Mouse (Mus musculus) fibroblast of lung, adult 2 months (primary cell): ENCODE measurements around the gene Rab29.
A peak's percentile ranks its signal among the peaks of the same experiment; 100 is the strongest.
"Not testable (repeated sequence)": the region's sequence is repeated elsewhere in the genome, so short reads cannot be mapped to it uniquely, and the experiment has no call there.

ENCODE experiments used
- DNase-seq: peaks from one replicate; pipeline ENCODE4 v3.0.0-alpha.2; 2011; ENCODE audit warnings: low read depth

Rab29 gene

DNA sequence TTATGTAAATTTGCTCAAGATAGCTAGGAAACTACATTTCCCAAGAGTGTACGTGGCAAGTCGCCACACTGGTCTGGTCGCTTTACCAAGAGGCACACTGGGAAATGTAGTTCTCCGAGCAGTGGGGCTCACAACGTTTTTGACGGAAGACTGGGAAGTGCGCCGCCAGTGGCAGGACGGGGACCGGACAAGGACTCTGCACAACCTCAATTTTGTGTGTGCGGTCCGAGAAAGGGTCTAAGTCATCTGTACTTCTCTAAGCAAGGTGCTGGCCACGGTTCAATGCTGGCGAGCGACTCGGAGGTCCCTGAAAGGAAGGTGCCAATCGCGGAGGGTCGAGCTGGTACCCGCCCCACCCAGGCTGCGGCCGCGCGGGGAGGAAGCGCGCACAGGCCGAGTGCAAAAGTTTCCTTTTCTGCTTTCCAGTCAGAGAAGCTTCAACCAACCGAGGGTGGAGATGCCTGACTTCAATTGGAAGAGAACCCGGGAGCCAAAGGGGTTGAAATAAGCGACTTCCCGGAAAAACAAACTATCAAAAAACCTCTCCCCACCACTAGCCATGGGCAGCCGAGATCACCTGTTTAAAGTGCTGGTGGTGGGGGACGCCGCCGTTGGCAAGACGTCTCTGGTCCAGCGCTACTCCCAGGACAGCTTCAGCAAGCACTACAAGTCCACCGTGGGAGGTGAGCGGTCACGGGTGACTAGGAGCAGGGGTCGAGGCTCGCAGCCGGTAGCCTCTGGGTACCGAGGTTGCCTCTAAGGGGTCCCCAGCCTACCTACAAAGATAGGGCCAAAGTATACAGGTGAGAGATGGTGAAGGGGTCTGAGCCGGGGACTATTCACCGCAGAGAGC, at the start of gene Rab29:
Gene Rab29, plus strand, starts transcription at position 132 of the 853 bp plus-strand sequence.
- peak; percentile 92 for DNase-seq

DNA sequence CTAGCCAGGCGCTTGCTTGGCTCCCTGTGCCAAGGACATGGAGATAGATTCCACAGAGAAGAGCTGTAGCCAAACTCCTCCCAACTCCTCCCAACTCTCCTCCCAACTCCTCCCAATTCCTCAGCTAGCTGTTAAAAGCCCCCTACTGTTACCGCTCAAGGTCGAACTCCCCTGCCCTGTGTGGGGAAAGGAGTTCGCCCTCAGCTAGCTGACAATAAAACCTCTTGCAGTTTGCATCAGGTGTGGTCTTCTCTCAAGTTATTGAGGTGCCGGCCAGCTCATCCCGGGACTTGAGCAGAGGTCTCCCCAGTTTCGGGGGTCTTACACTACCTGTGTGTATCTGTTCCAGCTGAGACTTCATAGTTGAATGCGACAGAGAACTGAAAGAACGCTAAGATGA, 46.7 kb upstream of the Rab29 start:
- not testable (repeated sequence) for DNase-seq

DNA sequence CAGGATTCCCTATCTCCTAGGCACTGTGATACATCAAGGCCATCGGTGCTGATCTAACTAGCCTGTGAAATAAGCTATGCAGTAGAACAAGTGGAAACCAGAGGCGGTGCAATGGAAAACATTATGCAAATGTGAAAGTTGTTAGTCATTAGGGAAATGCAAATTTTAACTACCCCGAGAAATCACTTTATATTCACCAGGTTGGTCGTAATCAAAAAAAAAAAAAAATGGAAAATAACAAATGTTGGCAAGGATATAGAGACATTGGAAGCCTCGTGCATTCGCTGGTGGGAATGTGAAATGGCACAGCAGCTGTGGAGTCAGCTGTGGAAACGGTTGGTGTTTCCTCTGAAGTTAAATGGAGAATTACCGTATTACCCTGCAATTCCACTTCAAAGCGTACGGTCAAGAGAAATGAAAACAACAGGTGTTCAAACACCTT, 46.1 kb upstream of the Rab29 start:
- DNase-seq: no peak

DNA sequence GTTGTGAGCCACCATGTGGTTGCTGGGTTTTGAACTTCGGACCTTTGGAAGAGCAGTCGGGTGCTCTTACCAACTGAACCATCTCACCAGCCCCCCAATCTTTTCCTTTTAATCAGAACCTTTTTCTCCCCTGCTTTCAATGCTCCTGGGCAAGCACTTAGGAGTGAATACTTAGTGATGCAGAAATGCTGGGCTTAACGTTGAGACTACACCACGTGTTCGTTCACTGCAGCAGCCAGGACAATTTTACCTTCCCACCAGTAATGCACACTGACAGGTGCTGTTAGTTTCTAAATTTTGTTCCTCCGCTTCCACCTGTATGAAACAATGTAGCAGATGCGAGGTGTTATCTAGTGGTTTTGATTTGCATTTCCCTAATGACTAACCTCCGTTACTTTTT, 44.7 kb upstream of the Rab29 start:
- no peak for DNase-seq

DNA sequence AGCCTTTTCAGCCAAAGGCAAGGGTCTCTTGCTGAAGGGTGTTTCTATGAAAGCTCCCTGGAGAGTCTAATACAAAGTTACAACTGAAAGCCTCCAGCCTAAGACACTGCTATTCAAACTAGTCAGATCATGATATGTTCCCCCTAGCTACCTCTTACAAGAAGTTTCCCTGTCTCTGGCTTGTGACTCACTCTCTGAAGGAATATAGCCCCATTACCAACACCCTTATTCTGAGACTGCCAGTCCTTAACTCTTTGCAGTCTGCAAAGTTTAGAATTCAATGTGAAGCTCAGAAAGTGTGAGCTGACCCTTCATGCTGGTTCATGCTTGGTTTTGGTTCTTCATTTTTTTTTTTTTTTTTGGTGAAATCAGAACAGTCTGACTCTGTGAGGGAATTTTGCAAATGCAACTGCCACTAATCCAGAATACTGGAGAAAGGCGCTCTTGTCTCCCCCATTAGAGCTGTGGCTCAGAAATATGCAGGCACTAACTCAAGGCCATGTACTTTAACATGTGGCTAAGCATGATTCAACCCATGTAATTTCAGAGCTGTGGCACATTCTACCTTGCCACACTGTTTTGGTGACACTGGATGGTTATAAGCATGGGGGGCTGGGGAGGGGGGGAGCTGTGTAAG, 44.0 kb upstream of the Rab29 start:
- DNase-seq: no peak

DNA sequence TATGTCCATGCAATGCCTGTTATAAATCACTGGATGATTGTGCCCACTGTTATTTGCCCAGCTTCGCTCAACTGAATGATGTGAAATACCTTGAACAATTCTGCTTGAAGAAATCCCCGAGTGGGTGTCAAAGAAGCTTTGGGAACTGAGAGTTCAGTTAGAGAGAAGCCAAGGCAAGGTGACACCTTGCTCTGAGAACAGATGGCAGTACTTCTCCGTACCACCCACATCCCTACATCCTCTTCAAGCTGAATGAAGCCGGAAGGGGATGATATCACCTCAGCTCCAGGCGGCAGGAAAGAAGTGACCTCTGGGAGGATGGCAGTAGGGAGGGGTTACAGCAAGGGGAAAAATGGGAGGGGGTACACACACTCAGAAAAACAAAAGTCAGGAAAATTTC, 43.5 kb upstream of the Rab29 start:
- no peak for DNase-seq

DNA sequence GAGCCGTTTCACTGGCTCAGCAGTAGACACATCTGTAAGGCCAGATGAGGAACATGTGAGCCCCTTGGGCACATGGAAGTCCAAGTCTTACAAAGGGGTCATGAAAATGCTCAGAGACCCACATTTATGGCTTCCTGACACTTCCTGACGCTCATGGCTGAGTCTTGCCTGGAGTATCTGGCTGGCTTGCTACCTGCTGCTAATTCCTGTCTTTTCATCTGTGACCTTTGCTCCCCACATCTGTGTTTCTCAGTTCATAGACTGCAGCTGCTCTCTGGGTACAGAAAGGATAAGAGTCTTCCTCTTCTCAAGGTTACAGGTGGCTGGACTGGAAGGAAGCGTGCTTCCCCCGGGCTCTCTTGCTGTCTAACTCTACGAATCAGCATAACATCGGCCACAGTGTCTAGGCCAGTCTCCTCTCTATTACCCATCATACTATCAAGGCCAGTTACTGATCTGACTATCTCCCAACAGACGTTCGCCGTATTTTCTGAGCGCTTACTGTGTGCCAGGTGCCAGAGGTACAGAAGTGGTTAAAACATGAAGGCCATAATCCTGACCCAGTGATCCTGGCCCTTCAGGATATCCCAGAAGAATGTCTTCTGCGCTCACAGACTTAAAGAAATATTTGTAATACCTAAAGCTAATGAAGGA, 42.4 kb upstream of the Rab29 start:
- no peak for DNase-seq

DNA sequence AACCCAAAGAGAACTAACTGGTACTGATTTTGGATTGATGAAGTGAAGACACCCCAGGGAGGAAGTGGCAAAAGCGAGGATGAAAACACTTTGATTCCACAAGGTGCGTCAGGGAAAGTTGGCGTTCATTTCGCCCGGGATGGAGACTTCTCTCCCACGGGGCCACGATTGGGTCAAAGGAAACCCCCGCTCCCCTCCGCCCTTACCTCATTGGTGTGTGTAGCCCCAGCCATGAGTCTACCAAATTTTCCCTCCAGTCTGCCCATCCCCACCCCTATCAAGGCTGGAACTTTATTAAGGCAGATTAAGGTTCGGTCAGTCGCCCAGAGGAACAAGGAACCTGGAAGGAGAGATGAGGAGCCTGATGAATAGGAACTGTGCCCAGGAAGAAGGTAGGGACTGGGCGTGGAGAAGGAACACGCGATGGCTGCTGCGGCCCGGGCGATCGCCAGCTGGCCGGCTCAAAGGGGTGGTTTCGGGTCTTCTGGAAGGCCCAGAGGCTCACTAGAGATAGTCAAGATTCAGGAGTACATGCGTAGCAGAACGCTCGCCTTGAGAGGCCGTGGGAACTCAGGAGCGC, 39.7 kb upstream of the Rab29 start, which contains the start of gene Slc41a1:
Gene Slc41a1, plus strand, starts transcription at position 287 of the 580 bp plus-strand sequence.
- no peak for DNase-seq

DNA sequence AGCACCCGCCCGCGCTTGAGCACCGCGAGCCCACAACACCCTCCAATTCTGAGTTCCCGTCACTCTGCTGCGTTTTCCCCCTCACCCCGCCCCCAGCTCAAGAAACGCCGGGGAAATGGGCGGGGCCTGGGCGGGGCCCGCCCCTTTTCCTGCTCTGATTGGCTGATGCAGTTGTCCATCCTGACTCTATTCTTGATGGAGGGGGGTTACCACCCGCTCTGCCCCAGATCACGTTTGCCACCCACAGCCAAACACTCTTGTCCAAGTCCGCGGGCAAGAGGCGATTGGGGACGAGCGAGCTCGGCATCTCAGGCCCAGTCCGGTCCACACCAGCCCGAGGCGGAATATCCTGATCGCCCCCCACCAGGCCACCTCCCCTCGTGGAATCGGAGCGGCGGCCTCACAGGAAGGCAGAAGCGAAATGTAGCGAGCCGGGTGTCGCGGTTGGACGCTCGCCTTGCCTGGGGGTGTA, 39.2 kb upstream of the Rab29 start:
- DNase-seq: peak; percentile 87

DNA sequence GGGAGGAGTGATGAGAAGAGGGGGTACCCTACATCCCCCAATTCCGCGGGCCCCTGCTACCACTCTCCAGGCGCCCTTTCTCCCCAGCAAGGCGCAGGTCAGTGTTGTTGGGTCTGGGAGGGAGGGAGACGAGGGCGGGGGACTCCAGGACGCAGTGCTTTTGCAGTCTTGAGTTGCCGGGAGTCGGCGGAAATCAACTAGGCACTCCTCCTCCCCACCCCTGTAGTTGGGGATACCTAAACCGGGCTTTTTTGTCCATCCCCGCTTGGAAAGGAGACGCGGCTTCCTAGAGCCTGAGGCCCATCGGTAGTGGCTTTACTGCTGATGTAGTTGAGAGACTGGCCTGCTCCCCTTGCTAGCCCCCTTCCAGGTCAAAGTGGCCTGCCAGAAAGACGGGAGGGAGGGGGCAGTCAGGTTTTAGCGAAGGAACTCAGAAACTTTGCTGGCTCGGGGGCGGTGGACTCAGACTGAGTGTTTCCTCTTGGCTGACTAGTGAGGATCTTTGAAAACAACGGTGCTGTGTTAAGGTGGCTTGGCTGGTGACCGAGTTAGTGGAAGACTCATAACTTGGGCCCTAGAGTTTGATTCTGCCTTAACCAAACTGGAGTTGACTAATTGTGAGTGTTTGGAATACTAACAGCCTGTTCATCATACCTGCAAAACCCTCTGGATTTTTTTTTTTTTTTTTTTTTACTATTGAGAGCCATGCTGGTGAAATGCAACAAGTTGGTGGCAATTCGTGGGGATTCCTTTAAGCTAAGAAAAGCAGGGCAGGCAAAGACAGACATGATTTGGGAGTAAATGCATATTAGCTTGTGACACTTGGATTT, 38.5 kb upstream of the Rab29 start:
- peak; percentile 57 for DNase-seq

DNA sequence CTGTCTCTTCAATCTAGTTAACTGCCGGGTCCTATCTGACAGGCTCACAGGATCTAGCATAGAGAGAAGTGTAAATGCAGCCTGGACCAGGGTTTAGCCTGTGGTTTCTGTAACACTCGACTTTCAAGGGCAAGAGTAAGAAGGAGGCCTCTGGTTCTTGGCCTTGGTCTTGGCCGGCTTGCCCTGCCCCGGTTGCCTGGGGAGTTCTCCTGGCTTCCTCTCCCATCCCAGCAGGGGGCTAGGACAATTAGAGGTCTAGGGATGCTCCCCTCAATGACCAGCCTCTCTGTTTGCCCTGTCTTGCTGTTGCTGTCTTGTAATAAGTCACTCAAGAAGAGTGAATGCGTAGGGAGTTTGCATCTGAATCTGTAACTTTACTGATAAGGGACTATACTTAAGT, 37.7 kb upstream of the Rab29 start:
- DNase-seq: no peak

DNA sequence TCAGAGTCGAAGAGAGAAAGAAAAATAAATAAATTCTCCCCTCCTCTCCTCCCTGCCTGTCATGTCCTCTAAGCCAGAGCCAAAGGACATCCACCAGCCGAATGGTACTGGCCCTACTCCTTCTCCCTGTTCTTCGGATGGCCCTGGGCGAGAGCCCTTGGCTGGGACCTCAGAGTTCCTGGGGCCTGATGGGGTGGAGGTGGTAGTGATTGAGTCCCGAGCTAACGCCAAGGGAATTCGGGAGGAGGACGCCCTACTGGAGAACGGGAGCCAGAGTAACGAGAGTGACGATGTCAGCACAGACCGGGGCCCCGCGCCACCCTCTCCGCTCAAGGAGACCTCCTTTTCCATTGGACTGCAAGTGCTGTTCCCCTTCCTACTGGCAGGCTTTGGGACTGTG, 36.5 kb upstream of the Rab29 start:
- DNase-seq: no peak

DNA sequence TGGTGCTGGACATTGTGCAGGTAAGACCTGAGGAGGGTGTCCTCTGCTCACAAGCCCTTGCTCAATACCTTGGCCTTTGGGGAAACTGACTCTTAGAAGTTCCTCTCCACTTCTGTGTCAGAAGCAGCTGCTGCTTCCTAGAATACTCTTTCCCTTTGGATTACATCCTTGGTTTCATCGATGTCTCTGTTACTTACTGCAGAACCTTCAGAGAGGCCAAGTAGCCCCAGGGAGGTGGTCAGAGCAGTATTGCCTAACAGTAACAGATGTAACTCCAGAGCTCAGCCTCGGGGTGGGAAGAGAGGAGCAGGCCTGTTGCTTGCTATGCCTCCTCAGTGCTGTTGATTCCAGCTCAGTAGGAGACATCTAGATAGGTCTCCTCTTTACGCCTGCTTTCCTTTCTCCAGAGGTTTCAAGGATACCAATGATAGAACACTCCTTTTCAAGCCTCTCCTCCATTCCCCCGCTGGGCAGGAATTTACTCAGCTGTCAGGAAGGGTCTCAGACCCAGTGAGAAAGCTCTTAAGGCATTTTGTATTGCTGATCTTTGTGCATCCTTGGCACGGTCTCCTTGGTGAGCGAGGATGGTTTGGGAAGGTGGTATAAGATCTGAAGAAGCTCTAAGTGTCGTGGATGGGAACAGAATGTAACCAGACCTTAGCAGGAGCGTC, 35.9 kb upstream of the Rab29 start:
- no peak for DNase-seq

DNA sequence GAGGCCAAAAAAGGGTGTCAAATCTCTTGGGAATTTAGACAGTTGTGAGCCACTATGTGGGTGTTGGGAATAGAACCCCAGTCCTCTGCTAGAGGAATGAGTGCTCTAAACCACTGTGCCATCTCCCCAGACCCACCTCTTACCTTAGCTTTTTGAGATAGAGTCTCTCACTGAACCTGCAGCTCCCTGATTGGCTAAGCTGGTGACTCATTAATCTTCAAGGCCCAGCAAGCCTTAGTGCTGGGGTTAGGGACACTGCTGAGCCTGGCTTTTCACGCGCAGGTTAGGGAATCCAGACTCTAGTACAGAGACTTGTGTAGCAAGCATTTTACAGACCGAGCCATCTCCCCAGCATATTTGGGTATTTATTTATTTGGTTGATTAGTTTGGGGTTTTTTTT, 30.0 kb upstream of the Rab29 start:
- DNase-seq: no peak

DNA sequence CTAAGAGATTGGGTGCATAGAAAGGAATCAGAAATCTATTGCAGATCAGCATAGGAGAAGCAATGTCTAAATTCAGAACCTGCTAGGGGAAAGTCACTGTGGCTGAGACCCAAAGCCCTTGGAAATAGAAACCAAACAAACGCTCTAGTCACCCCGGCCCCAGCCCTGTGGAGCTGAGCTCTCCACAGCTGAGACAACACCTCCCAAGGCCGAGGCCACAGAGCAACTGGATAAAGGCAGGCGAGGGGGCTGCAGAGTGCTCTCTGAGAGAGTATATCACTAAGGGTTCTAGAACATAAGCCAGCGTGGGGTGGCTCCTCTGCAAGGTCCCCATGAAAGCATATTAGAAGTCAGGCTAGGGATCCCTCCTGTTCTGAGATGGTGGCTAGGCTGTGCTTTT, 28.5 kb upstream of the Rab29 start:
- DNase-seq: no peak

DNA sequence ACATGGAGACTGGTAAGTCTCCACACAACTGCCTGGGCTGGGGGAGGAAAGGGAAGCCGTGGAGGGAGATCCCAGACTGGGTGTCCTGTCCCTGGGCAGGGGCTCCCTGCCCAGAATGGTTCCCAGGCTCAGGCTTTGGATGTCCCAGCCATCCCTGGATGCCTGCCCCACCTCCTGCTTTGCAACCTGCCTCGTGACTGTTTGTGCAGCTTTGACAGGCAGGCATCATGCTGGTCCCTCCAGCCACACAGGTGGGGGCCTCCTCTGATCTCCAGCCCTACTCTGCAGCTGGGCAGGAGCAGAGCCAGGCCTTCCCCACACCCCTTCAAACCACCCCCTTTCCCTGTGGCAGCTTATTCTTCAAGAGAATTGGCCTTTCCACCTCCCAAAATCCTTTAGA, 27.7 kb upstream of the Rab29 start:
- no peak for DNase-seq

DNA sequence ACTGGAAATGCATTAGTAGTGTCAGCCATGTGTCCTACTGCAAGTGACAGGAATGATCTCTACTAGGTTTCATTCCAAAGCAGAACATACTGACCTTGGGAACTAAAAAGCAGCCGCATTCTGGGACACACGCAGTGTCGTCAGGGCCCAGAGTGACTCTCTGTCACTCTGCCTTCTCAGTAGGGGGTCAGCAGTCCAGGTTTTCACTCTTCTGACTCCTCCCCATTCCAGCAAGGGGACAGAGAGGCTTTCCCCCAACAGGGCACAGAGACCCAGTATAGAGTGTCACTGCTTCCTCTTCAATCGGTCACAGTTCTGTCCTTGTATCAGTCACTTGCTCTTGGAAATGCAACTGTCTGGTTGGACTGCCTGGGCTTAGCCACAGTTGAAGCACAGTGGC, 24.8 kb upstream of the Rab29 start:
- no peak for DNase-seq

DNA sequence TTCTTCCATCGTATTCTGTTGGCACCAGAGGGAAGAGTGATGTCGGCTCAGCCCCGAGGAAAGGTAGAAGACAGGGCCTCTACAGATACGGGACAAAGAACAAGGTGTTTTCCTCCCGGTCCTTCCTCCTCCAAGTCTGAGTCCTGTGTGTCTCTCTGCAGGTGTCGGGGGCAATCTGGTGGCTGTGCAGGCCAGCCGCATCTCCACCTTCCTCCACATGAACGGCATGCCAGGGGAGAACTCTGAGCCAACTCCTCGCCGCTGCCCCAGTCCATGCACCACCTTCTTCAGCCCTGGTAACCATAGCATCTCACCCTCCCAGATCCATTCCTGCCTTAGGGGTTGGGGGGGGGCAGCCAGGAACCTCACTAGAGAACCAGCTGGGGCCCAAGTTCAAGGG, 23.3 kb upstream of the Rab29 start:
- DNase-seq: no peak

DNA sequence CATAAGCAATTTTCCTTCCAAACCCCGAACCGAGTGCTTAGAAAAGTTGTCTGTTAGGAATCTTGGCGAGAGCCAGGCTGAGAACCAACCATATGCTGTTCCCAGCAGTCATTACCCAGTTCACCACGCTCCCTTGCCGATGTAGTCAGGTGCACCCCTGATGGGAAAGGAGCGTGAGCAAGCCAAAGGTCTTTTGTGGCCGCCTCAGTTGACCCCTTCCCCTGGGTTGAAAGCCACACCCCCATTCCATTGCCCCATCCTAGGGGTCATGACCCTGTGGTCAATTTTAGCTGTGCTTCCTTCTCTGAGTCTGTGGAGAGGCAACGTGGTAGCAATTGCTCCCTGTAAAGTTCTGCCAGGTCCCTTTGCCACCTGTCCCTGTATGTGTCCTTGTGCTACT, 22.1 kb upstream of the Rab29 start:
- DNase-seq: no peak

DNA sequence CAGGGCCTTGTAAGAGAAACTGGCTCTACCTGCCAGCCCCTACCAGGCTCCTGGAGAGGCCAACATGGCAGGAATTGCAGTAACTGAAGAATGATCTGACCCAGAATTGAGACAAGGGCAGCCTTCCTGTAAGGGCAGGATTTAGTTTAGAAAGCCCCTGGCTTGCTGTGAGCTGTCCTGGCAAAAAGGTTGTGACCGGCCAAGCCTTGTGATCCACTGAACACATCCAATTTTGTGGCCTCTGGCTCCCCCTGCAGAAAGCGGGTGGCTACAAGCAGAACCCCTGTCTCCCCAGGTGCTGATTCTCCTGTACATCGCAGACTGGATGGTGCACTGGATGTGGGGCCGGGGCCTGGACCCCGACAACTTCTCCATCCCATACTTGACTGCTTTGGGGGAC, 20.8 kb upstream of the Rab29 start:
- DNase-seq: no peak

DNA sequence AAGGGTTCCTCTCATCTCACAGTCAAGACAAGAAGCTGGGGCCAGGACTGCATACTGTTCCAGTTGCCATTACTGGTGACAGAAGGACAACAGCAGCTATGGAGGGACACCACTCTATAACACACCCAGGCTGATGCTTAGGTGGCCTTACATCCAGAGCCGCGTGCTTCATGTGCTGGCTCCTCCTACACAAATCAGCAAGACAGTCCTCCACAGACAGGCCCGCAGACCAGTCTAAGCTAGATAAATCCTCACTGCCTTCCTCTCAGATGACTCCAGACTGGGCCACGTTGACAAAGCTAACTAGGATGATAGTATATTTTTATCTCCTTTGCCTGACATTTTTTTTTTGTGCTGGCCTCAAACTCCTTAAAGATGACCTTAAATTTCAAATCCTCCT, 5.2 kb upstream of the Rab29 start:
- DNase-seq: no peak
